Mouse (Mus musculus) embryo, embryonic 9.5 days (tissue): Measurements from ENCODE around the gene Kank4.
"Not testable (repeated sequence)": the region's sequence is repeated elsewhere in the genome, so short reads cannot be mapped to it uniquely, and the experiment has no call there.

ENCODE experiments used
- DNase-seq: peaks from one replicate; pipeline ENCODE4 v3.0.0-alpha.2; 2017; ENCODE audit errors: extremely low spot score

Kank4 gene

DNA sequence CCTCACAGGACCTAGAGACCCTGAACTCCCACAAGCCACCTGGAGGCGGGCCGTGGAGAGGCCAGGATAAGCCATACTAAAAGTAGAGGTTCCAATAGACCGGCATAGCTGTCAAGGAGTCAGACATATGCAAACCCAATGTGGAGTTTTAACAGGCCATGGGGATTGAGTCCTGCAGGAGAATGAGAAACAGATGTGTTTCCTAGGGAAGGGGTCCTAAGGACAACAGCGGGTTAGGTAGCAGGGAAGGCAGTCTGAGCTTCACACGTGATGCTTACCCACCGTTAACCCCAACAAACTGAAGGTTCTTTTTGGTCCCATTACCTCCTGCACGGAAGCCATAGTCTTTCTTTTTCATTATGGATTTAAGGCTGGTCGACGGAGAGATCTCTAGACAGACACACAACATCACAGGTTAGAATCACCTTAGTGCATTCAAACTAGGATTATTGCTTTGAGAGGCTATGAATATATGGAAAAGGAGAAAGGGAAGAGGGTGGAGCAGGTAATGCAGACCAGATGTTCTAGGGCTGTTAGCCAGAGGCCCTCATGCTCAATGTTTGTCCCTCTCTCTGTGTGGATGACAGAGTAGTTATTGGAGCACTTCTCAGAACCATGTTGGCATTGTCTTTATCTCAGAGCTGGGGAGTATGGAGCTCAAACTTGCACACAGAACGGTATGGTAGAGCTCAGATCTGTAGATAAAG, 40.5 kb downstream of the Kank4 start:
- peak; percentile 17 for DNase-seq

DNA sequence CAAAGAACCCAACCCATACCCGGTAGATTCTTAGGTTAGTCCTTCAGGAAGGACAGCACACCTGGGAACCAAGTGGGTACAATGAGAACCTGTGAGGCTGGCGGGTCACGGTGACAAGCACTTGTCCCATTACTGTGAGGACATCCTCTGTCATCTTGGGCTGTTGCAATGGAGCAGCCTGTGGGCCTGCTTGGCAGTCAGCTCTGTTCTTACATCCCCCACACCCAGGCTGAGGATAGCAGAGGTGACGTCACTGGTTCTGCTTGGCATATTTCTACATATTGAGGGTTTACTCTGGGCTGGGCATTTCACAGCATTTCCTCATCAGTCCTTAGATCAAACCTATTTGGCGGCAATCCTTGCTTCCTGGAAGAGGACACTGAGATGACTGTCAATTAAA, 43.6 kb downstream of the Kank4 start:
- no peak for DNase-seq

DNA sequence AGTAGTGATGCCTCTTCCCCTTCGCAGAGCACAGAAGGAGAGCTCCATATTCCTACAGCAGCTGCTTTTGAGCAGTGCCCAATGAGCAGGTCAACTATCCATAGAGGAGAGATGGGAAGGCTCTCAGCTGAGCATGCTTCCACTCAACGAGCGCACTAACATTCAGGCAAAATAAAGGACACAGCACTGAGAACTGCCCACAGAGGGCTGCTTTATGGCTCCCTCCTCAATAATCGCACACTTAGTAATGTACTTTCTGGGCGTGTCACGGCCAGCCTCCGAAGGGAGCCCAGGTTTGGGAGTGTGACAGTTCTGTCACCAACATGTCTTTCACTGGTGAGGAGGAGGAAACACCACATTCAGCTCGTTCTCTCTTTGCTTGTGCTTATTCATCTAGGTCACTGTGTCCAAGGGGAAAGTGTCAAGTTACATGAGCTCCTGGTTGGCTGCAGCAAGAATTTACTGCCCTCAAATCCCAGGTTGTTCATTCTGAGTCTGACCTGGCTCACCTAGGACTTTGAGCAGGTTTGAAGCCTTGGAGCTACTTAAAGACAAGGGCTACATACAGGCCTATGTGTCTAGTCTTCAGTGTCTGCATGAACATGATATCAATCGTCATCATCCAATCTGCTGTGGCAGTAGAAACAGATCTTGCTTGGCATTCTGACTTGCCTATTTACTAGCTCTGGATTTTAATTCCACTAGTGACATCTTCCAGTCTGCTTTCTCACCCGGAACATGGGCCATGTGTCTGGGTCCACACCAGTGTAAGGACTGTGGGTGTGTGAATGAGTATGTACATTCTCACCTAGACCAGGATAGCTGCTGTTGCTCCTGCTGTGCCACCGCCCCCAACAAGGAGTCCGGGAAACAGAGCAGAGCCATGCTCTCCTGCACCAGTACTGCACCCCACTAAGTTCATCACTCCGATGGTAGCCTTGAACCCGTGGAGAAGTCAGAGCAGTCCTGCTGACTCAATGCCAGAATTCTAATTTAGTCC, 49.9 kb downstream of the Kank4 start:
- DNase-seq: no peak

DNA sequence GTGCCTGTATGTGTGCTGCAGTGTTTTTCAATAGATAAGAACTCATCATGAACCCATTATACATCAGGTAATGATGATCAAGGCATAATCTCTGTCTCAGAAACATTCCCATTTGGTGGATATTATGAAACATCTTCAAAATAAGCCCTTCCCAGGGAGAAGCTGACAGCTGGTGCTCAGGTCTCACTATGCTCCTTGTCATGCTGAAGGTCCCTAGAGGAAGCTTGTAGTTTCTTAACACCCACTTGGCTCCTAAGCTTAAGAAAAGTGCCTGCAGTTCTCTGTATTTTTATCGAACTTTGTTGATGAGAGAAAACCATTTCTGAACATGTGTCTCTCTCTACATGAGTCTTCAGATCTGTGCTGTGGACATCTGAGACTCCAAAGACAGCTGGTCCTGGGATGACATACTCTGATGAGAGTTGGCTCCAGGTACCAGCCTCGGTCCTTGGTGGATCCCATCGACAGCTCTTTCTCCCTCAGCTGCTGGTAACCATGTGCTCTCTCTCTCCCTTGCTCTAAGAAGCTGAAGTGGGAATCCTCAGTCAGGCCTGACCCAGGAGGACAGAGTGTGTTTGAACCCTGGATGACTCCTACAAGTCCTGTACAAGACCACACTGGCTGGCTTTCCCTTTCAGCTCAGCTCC, 58.3 kb downstream of the Kank4 start:
- no peak for DNase-seq

DNA sequence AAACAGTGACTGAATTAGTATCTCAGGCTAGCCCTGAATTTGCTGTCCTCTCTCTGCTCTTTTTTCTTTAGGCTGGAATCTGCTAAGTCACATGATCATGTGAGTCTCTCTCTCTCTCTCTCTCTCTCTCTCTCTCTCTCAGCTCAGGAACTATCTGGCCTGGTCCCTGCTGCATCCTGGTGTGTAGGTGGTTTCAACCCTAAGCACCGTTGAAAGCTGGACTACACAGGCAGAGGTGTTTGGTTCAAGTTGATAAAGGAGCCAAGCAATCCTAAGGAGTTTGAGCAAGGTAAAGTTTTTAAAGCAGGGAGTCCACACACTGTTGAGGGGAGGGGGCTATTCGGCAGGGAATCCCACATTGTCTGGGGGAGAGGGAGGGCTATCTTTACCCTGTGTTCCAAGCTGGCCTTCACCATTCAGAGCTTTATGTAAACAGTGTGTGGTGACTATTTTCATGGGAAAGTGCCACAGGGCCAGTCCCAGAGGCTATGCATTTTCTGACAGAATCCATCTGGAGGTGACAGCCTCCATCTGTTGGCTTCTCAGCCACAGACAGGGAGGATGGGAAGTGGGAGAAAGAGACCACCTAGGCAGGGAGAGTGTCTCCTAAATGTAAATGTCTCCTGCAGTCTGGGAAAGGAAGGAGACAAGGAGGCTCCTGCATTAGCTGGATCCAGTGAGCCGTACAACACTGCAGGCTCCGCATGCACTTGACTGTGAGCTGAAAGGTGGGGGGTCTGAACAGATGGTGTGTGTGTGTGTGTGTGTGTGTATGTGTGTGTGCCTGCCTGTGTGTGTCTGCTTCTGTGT, 59.1 kb downstream of the Kank4 start:
- no peak for DNase-seq

- no peak for DNase-seq
These were observed 61.2 kb downstream of the Kank4 start for GRCm38 (mm10) chr4:98756141-98756540.

DNA sequence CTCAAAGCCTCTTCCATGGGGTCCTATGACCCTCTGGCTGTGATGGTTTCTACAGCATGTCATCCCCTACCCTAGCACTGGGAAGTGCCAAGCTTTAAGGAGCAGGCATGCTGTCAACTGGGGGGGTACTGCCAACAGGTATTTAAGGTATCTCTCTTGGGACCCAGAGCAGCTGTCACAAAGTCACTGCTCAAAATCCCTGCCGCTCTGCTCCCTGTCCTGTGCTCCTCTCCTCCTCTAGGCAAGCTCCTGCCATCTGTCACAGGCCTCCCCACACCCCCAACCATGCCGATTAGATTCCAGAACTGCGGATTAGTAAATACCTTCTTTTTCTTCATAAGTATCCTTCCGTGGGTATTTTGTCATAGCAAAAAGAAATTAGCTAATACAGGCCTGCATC, 62.9 kb downstream of the Kank4 start:
- no peak for DNase-seq

DNA sequence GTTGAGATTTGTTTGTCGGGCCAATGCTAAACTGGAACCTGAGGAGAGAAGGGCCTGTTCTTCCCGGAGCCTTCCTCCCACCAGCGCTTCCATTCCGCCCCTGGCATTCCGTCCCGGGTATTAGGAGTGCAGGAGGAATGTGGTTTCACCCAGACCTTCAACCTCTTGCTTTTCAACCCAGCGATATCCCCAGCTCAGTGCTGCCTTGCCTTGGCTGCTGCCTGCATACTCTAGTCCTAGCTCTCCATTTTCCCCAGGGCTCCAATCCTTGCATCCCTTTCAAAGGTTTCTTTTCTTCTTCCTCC, 73.5 kb downstream of the Kank4 start:
- peak; percentile 57 for DNase-seq

- no peak for DNase-seq
These were observed 74.0 kb downstream of the Kank4 start for GRCm38 (mm10) chr4:98743209-98743905.

DNA sequence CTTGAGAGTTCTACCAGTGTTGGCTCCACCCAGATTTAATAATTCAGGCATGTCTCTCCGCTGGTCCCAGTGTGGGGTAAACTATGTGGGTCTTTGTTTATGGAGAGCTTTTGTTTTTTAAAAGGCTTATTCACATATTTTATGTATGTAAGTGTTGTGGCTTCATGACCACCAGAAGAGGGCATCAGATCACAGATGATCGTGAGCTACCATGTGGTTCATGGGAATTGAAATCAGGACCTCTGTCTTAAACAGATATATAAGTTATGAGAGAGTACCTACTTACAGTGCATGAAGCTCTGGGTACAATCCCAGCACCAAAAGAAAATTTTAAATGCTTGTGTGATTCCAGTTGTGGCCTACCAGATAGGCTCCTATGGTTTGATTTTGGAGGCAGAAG, 77.6 kb downstream of the Kank4 start:
- DNase-seq: peak; percentile 27

DNA sequence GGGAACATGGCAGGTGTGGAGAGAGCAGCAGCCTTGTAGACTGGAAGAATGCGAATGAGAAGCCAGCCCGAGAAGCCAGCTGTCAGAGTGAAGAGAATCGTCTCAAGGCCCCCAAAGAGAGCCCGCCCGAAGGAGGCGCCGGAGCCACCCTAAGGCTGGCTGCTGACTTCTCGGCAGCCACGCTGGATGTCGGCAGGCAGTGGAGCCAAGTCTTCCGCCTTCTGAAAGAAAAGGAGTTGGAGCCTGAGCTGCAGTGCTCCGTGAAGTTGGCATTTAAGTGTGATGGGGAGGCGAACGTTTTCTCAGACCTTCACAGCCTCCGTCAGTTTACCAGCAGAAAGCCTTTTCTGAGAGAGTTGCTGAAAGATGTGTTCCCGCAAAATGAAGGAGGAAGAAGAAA, 83.7 kb downstream of the Kank4 start:
- no peak for DNase-seq

GRCm38 (mm10) chr4:98728716-98729115, 88.6 kb downstream of the Kank4 start:
- DNase-seq: no peak

- peak; percentile 29 for DNase-seq
These were observed 89.4 kb downstream of the Kank4 start for GRCm38 (mm10) chr4:98727959-98728347.

- peak; percentile 37 for DNase-seq
These were observed 89.9 kb downstream of the Kank4 start for GRCm38 (mm10) chr4:98727295-98727958.

DNA sequence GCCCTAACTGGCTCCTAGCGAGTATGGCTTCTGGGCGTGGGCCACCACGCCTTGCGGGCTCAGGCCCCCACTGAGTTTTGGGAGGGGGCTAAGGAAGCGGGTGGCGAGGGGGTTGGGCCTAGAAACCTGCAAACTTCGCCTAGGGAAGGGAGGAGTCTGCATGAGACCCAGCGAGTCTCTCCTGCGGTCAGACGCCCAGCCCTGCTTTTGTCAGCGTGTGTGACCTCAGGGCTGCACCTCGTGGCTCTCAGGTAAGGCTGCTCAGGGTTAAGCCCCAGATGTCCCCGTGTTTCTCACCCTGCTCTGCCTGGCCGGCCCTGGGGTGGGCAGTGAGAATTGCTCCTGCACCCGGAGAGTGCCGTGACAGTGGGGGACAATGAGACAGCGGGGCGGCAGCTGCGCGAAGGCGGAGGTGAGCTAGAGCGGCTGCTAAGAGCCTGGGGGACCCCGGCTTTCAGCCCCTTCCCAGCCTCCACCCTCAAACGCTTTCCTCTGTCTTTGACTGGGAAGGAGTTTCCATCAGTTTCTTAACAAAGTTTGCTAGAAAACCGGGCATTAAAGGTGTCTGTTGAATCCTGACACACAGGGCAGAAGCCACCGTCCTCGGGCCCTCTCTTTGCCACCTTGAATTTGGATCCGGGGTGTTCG, 90.6 kb downstream of the Kank4 start, which contains the start of gene L1td1:
L1td1 (plus strand) TSS at position 145 of the 648 bp plus-strand sequence.
- DNase-seq: no peak

DNA sequence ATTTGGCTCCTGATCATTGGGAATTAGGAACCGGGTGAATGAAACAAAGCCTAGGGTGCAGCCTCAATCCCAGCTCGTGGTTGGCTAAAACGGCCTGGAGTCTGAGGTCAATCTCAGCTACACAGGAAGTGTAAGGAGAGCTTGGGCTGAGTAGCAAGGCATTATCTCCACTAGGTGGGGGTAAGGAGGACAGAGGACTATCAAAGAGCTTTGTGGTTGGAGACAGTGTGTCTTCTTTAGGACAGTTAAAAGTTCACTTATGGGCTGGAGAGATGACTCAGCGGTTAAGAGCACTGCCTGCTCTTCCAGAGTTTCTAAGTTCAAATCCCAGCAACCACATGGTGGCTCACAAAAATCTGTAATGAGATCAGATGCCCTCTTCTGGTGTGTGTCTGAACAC, 91.9 kb downstream of the Kank4 start:
- DNase-seq: peak; percentile 41

- DNase-seq: not testable (repeated sequence)
These were observed 92.7 kb downstream of the Kank4 start for GRCm38 (mm10) chr4:98724682-98725081.

DNA sequence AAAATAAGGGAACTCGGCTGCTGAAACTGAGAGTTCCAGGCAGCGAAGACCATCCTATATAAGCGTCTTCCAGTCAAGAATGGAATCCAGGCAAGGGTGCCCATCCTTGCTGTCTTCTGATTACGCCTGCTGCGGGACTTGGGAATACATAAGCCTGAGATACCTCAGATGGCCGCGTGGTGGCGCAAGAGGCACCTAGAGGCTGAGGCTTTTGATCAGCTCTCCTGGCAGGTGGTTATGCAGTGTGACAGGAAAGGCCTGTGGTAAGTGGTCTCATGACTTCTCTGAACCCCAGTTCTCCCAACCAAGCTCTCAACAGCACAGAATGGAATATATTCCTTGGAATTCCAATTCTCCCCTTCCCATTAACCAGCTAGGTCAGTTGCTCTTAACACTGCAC, 94.9 kb downstream of the Kank4 start:
- peak; percentile 67 for DNase-seq

DNA sequence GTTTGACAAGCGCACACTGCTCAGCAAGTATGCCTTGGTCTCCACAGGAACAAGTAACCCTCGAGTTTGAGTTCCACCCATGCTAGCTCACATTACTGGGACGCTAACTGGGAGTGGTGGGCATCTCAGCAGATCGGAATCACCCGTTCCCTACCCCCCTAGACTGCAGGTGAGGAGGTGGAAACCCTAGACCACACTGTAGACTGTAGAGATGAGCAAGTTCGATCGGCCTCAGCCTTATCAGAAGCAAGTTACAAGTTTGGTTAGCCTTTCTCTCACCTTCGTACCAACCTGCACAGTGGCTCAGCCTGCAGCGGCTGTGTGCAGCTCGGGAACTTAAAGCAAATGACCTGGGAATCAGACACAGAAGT, 98.8 kb downstream of the Kank4 start:
- no peak for DNase-seq
